Mouse (Mus musculus) cortical plate, adult 2 months (tissue): ENCODE results near the gene Oser1. TPM values are rescaled to one million over a fixed set of nuclear protein-coding genes. Genes with fewer than 3 reads are reported as not detected.
"Not testable (repeated sequence)": the region's sequence is repeated elsewhere in the genome, so short reads cannot be mapped to it uniquely, and the experiment has no call there.

Experiments used
- H3K27ac ChIP-seq: fragments of 200-500 bp; 2 replicates; pipeline ENCODE4 v1.5.1; 2012; ENCODE audit warnings: low read length, control low read depth, inconsistent platforms; ENCODE audit not compliant: insufficient read depth
- H3K4me1 ChIP-seq: fragments of 200-500 bp; 2 replicates; pipeline ENCODE4 v1.6.1; 2011; ENCODE audit warnings: low read length; ENCODE audit not compliant: control insufficient read depth, insufficient read depth
- H3K4me3 ChIP-seq: fragments of 200-500 bp; 2 replicates; pipeline ENCODE4 v1.5.1; 2011; ENCODE audit warnings: mild to moderate bottlenecking, low read length, control low read depth; ENCODE audit not compliant: insufficient read depth
- CTCF ChIP-seq: fragments of 200-500 bp; IDR thresholded peaks from 2 replicates; pipeline ENCODE4 v1.5.1; 2011; ENCODE audit warnings: mild to moderate bottlenecking, control low read depth, low read length; ENCODE audit not compliant: insufficient read depth; ENCODE audit errors: extremely low read depth
- POLR2A ChIP-seq: fragments of 200-500 bp; IDR thresholded peaks from 2 replicates; pipeline ENCODE4 v1.6.1; 2011; ENCODE audit warnings: mild to moderate bottlenecking, low read length, control low read depth; ENCODE audit not compliant: insufficient read depth; ENCODE audit errors: extremely low read depth
- polyA plus RNA-seq: library from polyadenylated mRNA; depleted of rRNA; stranded (reverse); fragments of >200 nt; gene quantifications from 2 replicates; pipeline ENCODE4 v1.2.3, GENCODE M21; 2012

The Oser1 gene
- polyA plus RNA-seq, 1 experiment = 22.2 TPM

DNA sequence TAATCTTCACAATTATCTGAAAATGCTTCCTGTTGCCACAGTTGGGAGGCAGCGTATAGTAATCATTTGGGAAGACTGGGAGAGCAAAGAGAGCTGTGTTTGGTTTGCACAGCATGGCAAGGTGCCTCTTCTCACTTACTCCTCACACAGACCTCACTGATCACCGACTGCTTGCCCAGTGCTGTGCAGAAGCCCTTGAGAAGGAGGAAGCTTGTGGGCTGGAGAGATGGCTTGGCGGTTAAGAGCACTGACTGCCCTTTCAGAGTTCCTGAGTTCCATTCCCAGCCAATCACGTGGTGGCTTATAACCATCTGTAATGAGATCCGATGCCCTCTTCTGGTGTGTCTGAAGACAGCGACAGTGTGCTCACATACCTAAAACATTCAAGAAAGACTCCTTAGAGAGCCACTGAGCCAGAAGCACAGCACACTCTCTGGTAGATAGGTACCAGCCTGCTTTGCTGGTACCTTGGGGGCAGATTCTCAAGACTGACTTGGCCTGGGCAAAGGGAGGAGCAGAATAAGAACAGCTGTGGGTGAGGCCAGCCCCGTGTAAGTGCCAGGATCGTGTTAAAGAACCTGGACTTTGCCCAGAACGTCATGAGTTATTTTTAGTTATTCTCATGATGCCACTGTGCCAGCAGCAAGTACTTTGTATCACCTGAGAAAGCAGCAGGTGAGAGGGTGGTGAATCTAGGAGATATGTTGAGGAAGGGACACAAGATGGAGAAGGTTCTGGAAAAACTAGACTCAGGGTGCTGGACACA is 1.4 kb downstream of the Oser1 start:
- H3K27ac ChIP-seq = no peak overlapping the region
- no peak overlapping the region for H3K4me3 ChIP-seq
- no peak for TF ChIP-seq CTCF
- TF ChIP-seq POLR2A = no peak
- peaks cover 6% of the 10 kb centered on the region for H3K4me1 ChIP-seq

DNA sequence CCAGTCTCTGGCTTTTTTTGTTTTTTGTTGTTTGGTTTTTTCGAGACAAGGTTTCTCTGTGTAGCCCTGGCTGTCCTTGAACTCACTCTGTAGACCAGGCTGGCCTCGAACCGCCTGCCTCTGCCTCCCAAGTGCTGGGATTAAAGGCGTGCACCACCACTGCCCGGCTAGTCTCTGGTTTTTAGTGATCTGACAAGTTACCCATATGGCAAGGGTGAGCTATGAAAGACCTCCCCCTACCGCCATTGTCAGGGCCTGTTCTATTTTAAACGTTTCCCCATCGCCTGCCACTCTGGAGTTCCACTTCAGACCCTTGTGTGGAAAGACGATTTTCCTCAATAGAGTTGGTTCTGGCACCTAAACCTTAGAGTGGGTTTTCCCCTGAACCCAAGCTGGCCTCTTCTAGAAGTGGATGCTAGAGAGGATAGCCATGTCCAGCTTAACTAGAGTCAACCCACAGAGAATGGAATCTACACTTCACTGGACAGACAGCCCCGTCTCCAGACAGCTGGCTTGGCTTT is 4.1 kb downstream of the Oser1 start:
- peaks cover 6% of the 10 kb centered on the region for H3K4me1 ChIP-seq
- no peak overlapping the region for H3K27ac ChIP-seq
- H3K4me3 ChIP-seq = peak overlapping the region; percentile 88
- no peak for TF ChIP-seq POLR2A
- no peak for TF ChIP-seq CTCF

DNA sequence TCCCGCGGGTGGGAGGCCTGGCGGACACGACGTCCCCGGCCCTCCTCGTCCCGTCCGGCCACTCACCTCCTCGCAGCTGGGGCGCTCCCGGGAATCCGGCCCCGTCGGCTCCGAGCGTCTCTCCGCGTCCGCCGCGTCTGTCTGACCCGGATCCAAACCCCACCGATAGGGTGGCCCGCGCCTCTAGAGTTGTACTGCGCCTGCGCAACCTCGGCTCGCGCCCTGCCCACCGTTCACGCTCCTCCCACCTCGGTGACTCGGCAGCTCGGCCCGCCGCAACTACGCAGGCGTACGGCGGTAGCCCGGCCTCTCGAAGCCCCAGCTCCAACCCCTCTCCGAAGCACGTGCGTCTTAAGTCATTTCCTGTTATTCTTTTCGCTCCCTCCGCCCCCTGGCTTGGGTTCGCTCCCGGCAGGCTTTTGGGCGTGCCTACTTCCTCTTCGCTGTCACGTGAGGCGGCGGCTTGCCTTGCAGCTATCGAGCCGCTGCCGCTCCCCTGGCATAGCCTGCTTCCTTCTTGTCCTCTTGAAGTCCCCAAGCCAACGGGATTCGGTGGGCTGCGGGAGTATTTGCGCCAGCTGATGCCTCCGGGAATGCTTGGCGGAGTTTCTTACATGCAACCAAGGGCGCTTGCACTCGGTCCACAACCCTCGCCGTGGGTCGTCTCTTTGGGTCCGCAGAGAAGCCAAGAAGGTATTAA is 5.0 kb downstream of the Oser1 start:
- peaks cover 6% of the 10 kb centered on the region for H3K4me1 ChIP-seq
- peak overlapping the region; percentile 88 for H3K4me3 ChIP-seq
- peak; percentile 96 for TF ChIP-seq POLR2A
- TF ChIP-seq CTCF = no peak
- H3K27ac ChIP-seq = peak overlapping the region; percentile 50; the same call in 1 of the 2 replicates

DNA sequence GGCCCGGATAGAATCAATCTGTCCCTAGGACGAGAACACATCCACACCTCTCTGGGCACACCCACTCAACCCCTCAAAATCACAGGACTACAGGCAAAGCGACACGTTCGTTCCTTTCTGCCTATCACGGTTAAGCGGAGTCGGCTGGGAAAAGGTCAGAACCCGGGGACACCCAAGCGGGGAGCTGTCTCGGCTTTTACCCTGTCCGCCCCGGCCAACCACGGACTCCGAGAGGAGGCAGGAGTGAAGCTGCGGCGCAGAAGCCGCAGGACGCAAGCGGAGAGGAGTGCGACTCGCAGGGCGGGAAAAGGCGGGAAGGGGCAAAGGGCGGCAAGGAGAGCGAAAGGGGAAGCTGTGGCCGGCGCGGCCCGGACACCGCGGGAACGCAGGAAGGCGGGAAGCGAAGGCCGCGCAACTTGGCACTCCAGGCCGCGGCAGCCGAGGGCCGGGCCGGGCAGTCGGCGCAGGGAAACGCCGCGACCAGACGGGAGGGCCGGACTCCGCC is 5.6 kb downstream of the Oser1 start:
- TF ChIP-seq POLR2A = no peak
- TF ChIP-seq CTCF = no peak
- H3K4me3 ChIP-seq = peak overlapping the region; percentile 86
- no peak overlapping the region for H3K27ac ChIP-seq
- H3K4me1 ChIP-seq = peaks cover 6% of the 10 kb centered on the region

DNA sequence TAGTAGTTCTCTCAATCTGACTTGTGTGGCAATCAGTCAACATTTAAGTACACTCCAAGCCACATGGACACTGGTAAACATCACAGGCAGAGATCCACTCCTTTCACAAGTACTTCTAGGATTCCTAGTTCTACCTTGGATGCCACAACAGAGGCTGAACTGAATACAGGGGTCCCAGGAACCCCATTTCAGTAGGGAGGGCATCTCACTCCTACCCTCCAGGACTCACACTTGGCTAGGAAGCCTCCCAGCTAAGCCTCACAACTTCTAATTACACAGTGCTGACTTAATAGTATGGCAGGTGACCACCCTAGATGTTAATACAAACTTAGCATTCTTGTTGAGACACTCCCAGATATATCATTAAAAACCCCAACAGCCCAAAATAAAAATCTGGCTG is 6.7 kb downstream of the Oser1 start:
- peaks cover 6% of the 10 kb centered on the region for H3K4me1 ChIP-seq
- TF ChIP-seq CTCF (no peak), POLR2A (no peak)
- no peak overlapping the region; the same call in 1 of the 2 replicates for H3K4me3 ChIP-seq
- no peak overlapping the region for H3K27ac ChIP-seq

DNA sequence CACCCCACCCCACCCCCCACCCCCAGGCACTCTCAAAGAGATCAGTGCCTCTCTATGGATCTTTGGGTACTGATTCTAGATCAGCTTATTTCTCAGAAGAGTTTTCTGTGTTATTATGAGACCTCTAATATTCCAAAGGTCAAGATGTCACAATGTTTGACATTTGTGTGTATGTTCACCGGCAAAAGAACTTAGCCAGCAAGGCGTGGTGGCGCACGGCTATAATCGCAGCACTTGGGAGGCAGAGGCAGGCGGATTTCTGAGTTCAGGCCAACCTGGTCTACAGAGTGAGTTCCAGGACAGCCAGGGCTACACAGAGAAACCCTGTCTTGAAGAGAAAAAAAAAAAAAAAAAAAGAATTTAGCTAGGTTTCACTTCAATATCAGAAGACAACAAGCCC is 7.5 kb downstream of the Oser1 start:
- TF ChIP-seq POLR2A (no peak), CTCF (no peak)
- Histone ChIP-seq H3K4me1 (peaks cover 8% of the 10 kb centered on the region), H3K27ac (no peak overlapping the region), H3K4me3 (no peak overlapping the region)

DNA sequence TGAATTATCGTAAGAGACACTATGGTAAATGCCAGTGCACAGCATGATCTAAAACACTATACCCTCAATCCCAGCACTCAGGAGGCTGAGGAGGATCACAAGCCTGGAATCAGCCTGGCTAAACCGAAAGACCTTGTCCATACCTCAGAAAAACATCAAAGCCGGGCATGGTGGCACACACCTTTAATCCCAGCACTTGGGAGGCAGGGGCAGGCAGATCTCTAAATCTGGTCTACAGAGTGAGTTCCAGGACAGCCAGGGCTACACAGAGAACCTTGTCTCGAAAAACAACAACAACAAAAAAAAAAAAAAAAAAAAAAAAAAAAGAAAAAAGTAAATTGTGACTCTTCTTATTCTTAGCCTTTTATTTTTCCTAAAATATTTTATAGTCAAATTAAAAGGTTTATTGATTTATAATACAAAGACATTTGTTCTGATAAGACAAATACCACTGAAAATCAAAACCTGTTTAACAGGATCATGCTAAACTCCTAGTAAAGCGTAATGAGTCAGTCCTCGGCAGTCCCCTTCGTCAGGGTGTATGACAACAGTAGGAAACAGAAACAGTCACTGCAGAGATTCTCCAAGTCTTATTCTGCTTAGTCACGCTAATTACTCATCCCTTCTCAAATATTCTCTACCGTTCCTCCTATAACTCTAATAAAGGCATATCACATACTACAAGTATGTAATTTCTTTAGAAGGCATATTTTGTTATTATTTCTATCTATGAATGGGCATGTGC is 11.5 kb downstream of the Oser1 start:
- TF ChIP-seq CTCF (no peak), POLR2A (no peak)
- peaks cover 2% of the 10 kb centered on the region for H3K4me1 ChIP-seq
- H3K4me3 ChIP-seq = no peak overlapping the region
- H3K27ac ChIP-seq = no peak overlapping the region

DNA sequence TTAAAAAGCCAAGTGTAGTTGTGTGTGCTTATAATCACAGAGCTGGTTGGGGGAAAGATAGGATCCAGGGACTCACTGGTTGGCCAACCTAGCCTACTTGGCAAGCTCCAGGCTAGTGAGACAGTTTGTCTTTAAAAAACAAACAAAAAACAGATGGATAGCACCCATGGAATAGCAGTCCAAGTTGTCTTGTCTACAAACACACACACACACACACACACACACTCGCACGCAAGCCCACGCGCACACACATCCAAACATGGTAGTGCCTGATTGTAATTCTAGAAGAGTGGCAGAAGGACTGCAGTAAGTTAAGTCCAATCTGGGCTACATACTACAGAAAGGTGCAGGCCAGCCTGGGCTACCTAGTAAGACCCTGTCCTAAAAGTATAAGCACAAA is 12.1 kb downstream of the Oser1 start:
- peaks cover 2% of the 10 kb centered on the region for H3K4me1 ChIP-seq
- TF ChIP-seq CTCF (no peak), POLR2A (no peak)
- H3K4me3 ChIP-seq = no peak overlapping the region
- H3K27ac ChIP-seq = no peak overlapping the region

DNA sequence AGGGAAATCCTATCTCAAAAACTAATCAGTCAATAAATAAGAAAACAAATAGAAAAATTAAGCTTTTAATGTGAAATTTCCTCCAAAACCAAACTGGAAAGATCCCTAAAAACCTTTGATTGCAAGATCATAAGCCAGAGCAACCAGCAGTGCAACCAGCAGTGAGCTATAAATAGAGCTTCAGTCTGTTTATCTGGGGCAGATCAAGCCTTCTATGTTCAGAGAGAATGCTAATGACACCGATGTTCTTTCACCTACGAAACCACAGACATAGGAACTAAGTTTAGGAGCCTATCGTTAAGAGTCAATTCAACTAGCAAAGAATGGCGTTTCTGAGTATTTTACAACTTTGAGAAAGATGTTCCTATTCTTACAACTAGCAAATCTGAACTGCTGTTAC is 12.7 kb downstream of the Oser1 start:
- Histone ChIP-seq H3K4me3 (no peak overlapping the region), H3K27ac (no peak overlapping the region)
- TF ChIP-seq CTCF = no peak
- no peak for TF ChIP-seq POLR2A

DNA sequence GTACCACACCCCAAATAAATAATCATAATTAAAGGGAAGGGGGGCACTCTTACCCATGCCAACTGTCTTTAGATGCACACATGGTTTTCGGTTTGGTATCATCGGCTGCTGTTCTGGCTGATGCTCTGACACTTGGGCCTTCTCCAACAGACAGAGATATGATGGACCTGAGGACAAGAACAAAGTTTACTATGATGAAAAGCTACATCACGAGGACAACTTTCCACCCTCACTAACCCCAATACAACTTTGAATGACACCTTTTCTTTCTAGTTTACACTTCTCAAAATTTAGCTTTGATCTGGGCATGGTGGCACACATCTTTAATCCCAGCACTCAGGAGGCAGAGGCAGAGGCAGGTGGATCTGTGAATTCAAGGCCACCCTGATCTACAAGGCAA is 13.2 kb downstream of the Oser1 start:
- not testable (repeated sequence) for H3K27ac ChIP-seq

More for the DNA sequence above, 12.7 kb downstream of the Oser1 start:
- peaks cover 2% of the 10 kb centered on the region for H3K4me1 ChIP-seq

More for the DNA sequence above, 13.2 kb downstream of the Oser1 start:
- not testable (repeated sequence) for H3K4me3 ChIP-seq, H3K4me1 ChIP-seq
